Mouse (Mus musculus): ENCODE results near the gene Scrn2. TPM values are rescaled to one million over a fixed set of nuclear protein-coding genes. Genes with fewer than 3 reads are reported as not detected.

The Scrn2 gene
- total RNA-seq, 1 experiment from 2014 or later = 21.5 TPM

GRCm38 (mm10) chr11:97017696-97018582 lies 11.8 kb upstream of the Scrn2 start:
- ATAC-seq (replicated peaks; ENCODE audit: low read depth, poor library complexity, severe bottlenecking) = no peak

GRCm38 (mm10) chr11:97018583-97019344 lies 11.0 kb upstream of the Scrn2 start:
- ATAC-seq (replicated peaks; ENCODE audit: low read depth, poor library complexity, severe bottlenecking) = no peak

- ATAC-seq (replicated peaks; ENCODE audit: low read depth, poor library complexity, severe bottlenecking) = no peak
Measured at GRCm38 (mm10) chr11:97019345-97019708, 10.4 kb upstream of the Scrn2 start.

- no peak for ATAC-seq (replicated peaks; ENCODE audit: low read depth, poor library complexity, severe bottlenecking)
Measured at GRCm38 (mm10) chr11:97021121-97021765, 8.5 kb upstream of the Scrn2 start.

- ATAC-seq (replicated peaks; ENCODE audit: low read depth, poor library complexity, severe bottlenecking) = peak; percentile 45
Measured at GRCm38 (mm10) chr11:97021873-97022484, 7.8 kb upstream of the Scrn2 start.

- ATAC-seq (replicated peaks; ENCODE audit: low read depth, poor library complexity, severe bottlenecking) = no peak
Measured at GRCm38 (mm10) chr11:97024977-97025376, 4.8 kb upstream of the Scrn2 start.

- peak; percentile 78 for ATAC-seq (replicated peaks; ENCODE audit: low read depth, poor library complexity, severe bottlenecking)
Measured at GRCm38 (mm10) chr11:97025721-97026344, 3.9 kb upstream of the Scrn2 start.

GRCm38 (mm10) chr11:97030426-97030825 lies 688 bp downstream of the Scrn2 start:
- no peak for ATAC-seq (replicated peaks; ENCODE audit: low read depth, poor library complexity, severe bottlenecking)

GRCm38 (mm10) chr11:97031977-97032376 lies 2.2 kb downstream of the Scrn2 start:
- ATAC-seq (replicated peaks; ENCODE audit: low read depth, poor library complexity, severe bottlenecking) = no peak

- no peak for ATAC-seq (replicated peaks; ENCODE audit: low read depth, poor library complexity, severe bottlenecking)
Measured at GRCm38 (mm10) chr11:97032499-97032898, 2.8 kb downstream of the Scrn2 start.

GRCm38 (mm10) chr11:97033781-97034180 lies 4.0 kb downstream of the Scrn2 start:
- ATAC-seq (replicated peaks; ENCODE audit: low read depth, poor library complexity, severe bottlenecking) = no peak

- ATAC-seq (replicated peaks; ENCODE audit: low read depth, poor library complexity, severe bottlenecking) = no peak
Measured at GRCm38 (mm10) chr11:97036141-97036540, 6.4 kb downstream of the Scrn2 start.

- no peak for ATAC-seq (replicated peaks; ENCODE audit: low read depth, poor library complexity, severe bottlenecking)
Measured at GRCm38 (mm10) chr11:97038881-97039280, 9.1 kb downstream of the Scrn2 start.

GRCm38 (mm10) chr11:97040301-97041021 lies 10.7 kb downstream of the Scrn2 start:
- no peak for ATAC-seq (replicated peaks; ENCODE audit: low read depth, poor library complexity, severe bottlenecking)

- ATAC-seq (replicated peaks; ENCODE audit: low read depth, poor library complexity, severe bottlenecking) = peak; percentile 90
Measured at GRCm38 (mm10) chr11:97041022-97041899, 11.5 kb downstream of the Scrn2 start, which contains the start of the genes Lrrc46 and Mrpl10. Gene Lrrc46 (minus strand): TSS chr11:97041407. Gene Mrpl10 (plus strand): TSS chr11:97041560.

- ATAC-seq (replicated peaks; ENCODE audit: low read depth, poor library complexity, severe bottlenecking) = no peak
Measured at GRCm38 (mm10) chr11:97044902-97045301, 15.2 kb downstream of the Scrn2 start.

GRCm38 (mm10) chr11:97045861-97046260 lies 16.1 kb downstream of the Scrn2 start:
- no peak for ATAC-seq (replicated peaks; ENCODE audit: low read depth, poor library complexity, severe bottlenecking)

- ATAC-seq (replicated peaks; ENCODE audit: low read depth, poor library complexity, severe bottlenecking) = no peak
Measured at GRCm38 (mm10) chr11:97048090-97048650, 18.4 kb downstream of the Scrn2 start.

All from common myeloid progenitor, adult 5-6 weeks (primary cell).